Mouse (Mus musculus) urinary bladder, postnatal 25 days (tissue): ENCODE measurements around the gene Xcl1.
"Not testable (repeated sequence)": the region's sequence is repeated elsewhere in the genome, so short reads cannot be mapped to it uniquely, and the experiment has no call there.

Experiments
- DNase-seq: peaks from one replicate; pipeline ENCODE4 v3.0.0; 2022; ENCODE audit warnings: low spot score

Gene Xcl1

DNA sequence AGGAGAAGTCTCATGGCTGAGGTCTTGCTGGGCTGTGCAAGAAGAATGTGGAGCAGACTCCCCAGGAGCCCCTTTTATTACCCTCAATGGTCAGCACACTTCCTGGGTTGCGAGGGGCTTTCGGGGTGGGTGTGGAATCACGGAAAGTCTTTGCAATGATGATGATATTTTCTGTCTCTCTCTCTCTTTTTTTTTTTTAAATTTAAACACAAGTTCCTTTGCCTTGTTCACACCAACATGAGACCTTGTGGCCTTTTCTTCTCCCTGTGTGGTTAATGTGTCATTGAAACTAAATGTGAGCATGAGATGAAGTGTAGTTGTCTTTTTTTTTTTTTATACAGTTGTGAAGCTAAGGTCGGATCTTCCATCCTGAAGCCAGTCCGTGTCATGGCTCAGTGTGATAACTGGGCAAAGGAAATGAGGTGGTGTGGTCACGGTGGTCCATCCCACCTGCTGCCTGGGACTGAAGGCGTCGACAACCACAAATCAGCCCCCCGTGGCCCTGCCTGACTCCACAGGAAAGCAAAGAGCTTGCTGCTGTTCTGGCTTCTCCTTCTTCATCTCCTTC is at the start of gene Xcl1:
Xcl1 (minus strand) TSS at position 51 of the 568 bp plus-strand sequence.
- DNase-seq: no peak

DNA sequence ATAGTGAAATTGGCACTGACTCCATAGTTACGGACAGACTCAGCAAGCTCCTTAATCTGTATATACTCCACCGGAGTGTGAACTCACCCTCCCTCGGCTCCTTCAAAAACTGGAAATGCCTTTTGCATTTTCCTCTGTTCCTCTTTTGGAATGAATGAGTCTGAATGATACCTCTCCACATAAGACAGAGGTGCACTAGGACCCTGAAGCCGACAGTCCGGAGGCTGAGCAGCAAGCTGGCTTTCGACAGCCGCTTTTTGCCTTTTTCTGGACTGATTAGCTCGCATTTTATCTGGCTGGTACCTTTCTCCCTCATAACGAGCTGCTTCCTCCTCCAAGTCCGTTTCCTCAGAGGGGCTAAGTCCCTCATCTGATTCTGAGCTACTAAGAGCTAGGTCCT is 49.4 kb upstream of the Xcl1 start:
- not testable (repeated sequence) for DNase-seq

DNA sequence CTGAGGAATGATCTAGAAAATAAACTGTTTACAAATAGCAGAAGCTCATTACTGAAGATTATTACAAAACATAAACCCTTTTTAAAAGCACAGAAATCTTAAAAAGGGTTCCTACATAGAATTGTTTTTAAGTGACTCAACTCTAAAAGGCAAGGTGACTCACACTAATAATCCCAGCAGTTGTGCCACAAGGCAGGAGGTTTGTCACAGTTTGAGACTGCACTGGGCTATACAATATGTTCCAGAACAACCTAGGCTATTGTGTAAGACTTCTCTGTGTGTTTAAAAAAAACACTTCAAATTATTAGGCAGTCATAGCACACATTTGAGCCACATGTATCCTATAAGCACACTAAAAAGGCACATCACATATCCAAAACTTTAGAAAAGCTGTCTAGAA is 42.0 kb upstream of the Xcl1 start:
- no peak for DNase-seq

DNA sequence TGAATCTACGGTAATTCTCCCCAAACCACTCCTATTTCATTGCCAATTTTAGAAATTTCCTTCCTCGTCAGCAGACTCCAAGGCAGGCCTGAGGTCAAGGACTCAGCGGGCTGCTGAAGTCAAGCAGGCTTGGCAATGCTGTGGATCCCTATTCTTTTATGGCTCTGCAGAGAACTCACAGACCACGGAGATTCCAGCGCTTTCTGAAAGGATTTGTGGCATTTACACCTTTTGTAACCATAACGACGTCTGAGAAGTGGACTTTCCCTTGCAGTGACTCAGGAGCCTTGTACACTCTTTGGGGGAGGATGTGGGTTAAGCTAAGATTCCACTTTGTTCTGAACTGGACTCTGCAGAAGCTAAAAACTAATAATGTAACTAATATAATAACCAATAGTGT is 40.4 kb upstream of the Xcl1 start:
- DNase-seq: no peak

DNA sequence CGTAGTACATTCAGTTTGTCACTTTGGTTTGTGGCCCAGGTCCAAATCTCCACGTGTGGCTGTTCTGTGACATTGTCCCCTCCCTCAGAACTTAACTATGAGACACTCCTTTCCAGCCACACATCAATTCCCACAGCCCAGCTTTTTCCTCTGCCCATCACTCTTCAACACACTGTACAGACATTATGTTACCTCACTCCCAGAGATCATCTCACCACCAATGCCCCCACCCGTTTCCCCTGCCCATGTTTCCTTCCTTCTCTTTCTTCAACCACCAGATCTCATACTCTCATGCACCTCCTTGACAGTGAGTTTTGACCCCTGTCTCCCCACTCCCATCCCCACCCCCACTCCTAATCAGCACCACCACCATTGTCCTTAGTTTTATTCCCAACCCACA is 39.9 kb upstream of the Xcl1 start:
- no peak for DNase-seq

DNA sequence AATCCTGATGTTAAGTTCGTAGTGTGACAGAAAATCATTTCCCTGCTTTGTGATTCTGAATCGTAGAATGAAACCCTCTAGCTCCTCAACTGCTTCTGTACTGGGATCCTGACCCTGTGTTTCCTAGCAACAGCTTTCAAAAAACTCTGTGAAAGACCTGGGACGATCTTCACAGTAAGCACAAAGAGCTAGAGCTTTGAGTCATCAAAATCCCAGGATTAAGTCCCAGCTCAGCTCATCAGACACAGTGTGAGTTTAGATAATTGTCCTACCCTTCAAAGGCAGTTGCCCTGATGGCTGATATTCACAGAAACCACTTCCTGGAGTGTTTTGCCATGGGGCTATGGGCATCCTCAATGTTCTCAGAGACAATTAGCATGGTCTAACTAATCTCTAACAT is 38.5 kb upstream of the Xcl1 start:
- DNase-seq: no peak

DNA sequence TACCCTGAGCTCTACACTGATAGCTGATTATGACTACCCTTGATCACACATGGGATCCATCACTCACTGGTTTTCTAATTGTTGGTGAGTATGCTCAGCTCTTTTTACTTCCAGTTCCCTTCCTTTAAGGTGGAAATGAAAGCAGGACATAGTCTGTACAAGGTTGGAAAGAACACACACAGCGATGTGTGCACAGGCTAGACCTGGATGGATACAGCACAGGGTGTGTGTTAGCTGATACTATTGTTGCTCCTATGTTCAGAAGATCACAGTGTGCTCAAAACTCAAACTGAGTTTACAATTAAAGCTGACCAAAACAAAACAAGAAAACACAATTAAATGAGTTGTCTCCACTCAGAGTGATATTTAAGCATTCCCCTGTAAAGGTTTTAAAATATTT is 38.0 kb upstream of the Xcl1 start:
- DNase-seq: no peak

DNA sequence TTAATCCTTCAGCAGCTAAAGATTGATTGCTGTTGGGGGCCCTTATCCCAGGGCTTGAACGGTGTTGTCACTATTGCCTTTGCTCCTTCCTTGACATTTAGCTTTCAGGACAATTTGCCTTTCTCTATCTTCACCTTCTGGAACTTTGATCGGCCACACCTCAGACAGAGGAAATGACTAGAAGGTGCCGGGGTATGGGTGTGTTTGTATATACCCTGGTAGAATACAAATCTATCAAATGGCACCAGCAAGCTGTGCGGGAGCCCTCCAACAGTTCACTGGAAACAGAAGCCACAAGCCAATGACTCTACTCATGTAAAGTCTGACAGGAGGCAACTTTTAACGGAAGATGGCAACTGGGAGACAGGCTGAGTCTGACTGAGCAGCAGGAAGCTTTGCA is 37.4 kb upstream of the Xcl1 start:
- no peak for DNase-seq

DNA sequence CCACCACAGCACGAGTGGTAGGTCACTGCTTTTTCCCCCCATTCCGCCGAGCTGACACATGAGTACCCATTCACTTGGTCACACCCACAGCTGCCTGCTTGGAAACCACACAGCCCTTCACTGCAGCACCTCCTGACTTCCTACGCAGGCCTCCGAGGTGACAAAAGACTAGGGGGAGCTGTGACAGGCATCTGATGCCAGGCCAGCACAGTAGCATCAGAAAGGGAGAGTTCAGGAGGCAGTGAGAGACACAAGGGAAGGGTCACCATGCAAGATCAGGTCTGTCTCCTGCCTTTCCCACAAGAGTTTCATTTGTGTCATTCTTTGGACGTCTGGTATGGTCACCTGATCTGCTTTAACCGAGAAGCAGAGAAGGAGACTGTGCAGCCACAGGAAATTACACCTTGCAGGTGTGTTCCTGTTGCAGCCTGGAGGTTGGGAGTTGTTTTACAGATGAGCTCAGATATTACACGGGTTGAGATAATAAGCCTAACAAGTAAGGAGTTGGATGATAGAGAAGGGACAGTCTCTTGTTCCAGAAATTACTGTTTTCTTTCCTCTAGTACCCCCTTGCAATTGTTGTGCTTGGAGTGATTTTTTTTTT is 30.9 kb upstream of the Xcl1 start:
- DNase-seq: no peak

DNA sequence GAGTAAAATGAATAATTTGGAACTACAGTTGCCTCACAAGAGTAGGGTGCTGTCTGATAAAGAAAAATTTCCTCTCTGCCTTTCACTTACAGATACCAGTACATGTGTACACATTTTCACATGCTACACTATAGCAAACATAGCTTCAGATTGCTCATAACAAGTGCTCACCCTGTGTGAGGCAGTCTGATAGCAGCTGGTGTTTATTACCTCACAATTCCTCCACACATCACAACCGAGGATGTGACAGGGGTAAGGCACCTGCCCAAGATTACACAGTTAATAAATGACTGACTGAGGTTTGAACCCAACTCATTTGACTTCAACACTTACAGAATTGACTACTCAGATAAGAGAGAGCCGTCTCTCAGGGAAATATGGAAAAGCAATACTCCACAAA is 25.3 kb upstream of the Xcl1 start:
- DNase-seq: no peak

DNA sequence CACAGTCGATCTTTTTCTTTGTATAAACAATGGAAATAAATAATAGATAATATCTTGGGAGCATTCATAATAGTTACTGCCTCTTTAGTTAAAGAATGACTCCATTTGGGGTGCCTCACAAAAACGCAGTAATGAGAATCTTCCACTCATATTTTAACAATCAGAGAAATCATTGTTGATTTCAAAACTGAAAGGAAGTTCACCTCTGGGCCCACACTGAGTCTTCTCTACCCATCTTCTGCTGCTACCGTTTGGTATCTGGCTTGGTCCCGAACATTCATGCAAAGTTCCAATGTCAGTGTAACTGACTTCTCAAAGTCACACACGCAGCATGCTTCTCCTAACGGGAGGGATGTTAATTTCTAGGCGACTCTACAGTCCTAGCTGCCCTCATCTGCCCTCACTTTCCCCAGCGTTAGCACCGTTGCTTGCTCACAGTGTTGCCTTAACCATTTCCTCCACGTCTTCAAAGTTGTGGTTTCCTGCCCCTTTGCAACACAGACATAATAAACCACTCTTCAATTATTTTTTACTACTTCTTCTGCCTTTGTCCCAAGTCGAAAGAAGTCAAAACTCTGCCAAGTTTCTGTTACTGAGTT is 24.6 kb upstream of the Xcl1 start:
- no peak for DNase-seq

DNA sequence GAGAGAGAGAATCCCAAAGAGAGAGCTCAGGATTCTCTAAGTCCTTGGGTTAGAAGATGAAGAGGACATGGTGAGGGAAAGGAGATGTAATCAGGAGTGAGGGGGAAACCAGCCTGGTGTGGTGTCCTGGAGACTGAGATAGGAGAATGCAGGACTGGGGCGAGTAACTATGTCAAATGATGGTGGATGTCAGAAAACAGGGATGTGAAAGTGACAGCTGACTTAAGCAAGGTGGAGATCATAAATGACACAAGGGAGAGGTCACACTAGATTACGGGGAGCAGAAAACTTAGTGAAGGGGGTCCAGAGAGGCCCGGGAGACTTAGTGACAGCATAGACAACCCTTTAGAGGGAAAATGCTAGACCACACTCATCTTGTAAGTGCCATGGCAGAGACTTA is 23.8 kb upstream of the Xcl1 start:
- no peak for DNase-seq

DNA sequence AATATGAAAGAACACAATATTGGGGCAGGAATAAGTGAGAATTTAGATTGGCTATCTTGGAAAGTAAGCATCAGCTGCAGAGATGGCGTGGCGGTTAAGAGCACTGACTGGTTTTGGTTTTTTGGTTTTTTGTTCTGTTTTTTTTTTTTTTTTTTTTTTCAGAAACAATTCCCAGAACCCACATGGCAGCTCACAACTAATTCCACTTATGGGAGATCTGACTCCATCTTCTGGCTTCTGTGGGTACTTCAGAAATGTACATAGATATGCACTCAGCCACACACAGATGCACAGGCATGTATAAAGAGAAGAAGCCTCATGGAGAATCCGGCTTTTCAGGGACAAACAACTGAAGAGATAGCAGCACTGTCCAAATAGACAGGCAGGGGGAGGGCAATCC is 22.6 kb upstream of the Xcl1 start:
- no peak for DNase-seq

DNA sequence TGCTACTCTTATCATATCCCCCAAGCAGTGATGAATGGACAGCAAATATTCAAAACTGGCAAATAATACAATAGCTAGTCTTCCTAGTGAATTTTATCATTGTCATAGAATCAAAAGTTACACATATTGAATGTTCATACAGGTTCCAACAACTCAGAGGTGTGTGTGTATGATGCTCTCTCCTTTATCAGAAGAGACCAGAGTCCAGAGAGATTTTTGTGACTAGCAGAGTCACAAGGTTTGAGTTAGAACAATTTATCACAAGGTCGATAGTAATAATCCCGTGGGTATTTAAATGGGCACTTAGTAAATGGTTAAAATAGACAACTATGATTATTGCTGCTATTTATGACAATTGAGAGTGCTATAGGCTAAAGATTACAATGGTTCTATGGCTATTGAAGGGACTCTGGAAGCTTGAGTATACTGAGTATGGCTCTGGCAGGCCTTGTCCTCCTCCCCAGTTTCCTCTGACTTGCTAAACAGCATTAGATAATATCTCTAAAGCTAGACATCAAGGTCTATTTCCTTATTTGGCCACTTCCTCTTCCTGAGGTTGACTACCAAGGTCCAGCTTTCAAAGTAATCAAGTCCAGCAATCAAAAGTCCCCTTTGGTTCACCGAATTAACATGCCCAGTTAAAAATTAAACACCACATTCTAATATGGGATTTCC is 21.5 kb upstream of the Xcl1 start:
- DNase-seq: no peak

DNA sequence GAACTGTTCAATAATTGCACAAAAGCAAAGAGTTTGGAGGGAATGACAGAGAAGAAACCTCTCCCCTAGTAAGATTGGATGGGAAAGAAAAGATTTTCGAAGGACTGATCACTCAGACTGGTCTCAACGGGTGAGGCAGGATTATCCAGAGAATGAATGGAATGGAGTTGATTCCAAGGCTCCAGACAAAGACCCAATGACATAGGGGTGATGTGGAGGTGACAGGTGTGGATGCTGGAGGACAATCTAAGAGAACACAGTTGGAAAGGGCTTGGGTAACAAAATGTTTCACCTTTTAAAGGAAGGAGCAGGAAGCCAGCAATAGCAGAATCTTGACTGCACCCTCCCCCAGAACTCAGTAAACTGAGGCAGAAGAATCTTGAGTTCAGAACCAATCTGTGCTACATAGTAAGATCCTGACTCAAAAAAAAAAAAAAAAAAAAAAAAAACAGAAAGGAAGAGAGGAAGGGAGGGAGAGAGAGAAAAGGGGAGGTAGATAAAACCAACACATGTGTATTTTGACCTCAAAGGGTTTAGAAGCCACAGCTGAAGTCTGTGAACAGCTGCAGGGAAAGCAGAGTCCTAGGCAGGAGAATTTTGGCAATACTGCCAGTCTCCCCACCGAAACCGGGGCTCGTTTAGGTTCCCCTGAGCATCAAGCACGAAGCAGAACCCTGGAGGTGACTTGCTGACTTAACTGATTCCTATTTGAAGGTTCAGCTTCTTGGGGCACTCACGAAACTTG is 20.3 kb upstream of the Xcl1 start:
- DNase-seq: no peak

DNA sequence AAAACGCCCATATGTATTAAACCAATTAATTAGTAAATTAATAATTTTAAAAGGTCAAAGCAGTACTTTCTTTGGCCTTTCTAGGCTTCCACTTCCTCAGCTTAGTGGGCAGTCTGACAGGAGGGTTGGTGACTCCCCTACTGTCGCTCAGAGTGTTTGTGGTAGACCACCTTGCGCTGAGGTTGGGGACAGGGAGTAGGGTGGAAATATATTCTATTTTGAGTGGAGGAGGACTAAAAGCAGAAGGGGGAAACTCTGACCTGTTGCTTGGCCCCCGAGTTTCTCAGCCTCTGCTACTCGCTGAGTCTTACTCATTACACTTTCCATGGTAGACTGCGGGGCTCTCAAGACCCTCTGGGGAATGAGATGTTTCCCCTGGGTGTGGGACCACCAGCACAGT is 18.2 kb upstream of the Xcl1 start:
- no peak for DNase-seq

DNA sequence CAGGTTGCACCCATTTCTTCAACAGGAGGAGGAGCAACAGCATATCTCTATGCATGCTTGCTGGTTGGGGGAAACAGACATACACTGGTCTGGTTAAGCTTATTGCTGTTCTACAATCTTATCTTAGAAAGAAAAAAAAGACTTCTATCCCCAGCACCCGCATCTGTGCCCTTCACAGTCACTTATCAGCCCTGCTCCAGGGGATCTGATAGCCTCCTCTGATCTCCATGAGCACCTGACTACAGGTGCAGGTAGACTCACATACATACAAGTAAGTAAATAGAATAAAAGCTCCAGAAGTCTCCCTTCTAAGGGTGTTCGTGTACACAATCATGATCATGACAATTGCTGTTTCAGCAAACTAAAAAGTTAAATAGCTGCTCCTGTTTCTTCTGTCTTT is 733 bp upstream of the Xcl1 start:
- DNase-seq: no peak

DNA sequence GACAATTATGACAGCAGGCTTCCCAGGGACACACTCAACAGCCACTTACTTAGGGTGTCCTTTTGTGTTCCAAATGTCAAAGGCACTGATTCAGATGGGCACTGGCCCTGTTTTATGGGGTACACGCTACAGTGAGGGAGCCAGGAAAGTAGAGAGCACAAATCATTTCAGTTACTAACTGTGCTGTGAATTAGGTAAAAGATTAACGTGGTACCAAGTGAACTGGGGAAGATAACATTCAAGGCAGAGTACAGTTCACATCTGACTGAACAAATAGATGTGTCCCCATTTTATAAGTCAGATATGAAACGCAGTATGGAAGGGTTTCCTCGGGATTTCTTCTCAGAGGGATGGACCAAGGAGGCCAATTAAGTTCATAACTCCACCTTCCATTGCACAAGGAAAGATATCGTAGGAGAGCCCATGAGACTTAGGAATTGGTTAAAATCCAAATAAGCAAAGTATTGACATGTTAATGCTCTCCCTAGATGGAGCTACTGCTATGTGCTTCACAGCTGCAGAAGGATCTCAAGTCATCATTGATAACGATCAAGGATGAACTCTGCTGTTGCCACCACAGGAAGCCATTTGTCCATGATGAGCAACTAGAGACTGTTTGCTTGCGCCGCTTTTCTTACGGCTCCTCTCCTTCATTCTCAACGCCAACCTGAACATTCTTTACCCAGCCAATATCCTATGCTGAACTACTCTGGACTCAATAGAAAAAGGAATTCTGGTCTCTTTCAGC is 1.7 kb downstream of the Xcl1 start:
- no peak for DNase-seq

DNA sequence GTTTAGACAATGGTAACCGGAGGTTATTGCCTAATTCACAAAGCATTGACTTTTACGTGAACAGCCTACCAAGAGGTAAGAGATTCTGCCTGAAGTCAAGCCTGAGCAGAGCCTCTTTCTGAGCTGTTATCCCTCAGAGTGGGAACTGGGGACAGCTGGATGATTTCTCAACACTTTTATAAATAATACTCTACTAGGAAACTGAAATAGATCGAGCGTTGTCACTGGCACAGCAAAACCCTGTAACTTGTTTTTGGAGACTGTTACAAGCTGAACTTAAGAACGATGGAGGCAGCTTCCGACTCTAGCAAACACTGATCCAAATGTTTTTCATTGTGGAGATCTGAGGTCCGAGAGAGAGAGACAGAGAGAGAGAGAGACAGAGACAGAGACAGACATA is 4.2 kb downstream of the Xcl1 start:
- no peak for DNase-seq

DNA sequence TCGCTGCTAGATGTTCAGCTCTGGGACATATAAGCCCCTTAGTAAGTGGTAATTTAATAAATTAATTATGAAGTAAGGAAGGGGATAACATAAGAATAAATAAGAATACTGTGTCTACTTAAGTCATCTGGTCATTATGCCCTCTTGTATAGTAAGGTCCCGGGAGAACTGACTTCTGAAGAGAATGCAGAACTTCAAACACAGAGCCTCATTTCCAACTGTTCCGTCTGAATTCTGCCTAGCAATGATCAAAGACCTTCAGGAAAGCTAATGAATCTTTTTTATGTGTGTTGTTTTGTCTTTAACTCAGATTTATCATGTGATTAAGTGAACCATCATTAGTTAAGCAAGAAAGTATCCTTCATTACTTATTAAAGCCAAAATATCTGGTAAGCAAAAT is 5.3 kb downstream of the Xcl1 start:
- DNase-seq: no peak

DNA sequence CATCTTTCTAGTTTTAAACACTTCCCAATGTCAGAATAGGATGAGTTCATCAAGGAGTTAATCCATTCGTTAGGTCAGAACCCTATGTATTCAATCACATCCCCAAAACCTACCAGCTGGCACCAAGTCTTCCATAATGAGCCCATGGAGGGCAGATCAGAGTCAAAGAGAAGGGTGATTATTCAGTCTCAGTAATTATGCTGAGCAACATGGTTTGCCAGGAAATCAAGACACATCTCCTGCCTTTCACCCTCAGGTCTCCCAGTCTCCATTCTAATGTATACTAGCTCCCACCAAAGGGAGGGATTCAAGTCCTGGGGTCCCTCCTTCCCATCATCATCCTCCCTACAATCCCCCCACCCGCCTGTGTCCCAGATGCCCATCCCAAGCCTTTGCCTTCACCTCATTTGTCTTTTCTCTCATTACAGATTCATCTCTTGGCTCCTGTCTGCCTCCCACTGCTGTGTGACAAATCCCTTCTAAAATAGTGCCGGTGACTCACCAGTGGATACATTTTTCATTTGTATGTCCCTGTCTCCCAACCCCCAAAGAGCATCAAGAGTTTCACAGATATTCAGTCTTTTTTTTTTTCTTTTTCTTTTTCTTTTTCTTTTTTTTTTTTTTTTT is 8.7 kb downstream of the Xcl1 start:
- DNase-seq: no peak

DNA sequence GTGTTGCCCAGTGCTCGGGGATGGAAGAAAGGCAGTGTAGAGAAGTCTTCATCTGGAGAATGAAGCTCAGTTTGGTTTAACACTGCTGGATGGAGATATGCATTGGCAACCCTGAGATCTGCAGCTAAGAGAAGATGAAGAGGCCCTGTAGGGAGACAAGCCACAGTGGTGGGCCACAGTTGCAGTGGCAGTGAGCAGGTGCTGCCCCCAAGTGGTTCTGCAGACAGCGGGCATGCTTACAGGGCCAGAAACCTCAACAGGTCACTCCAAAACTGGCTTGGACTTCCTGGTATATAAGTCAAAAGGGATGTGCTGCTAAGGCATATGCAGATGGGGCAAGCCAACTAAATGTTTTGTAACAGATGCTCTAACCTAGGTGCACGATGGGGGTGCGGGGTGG is 30.3 kb downstream of the Xcl1 start:
- peak; percentile 41 for DNase-seq
